Mouse (Mus musculus) midbrain, embryonic 16.5 days (tissue): ENCODE results near the gene Thoc5. TPM values are rescaled to one million over a fixed set of nuclear protein-coding genes. Genes with fewer than 3 reads are reported as not detected.

ENCODE experiments used
- ATAC-seq: fragments of 200-750 bp; cut with Nextera tagmentation; 2 replicates; pipeline ENCODE4 v1.8.0; 2017; ENCODE audit warnings: moderate TSS enrichment
- H3K27ac ChIP-seq: fragments of 300-500 bp; sonication (generic); 2 replicates; pipeline ENCODE4 v1.5.1; 2014; ENCODE audit warnings: mild to moderate bottlenecking, low read length, mixed read lengths
- H3K27me3 ChIP-seq: fragments of 300-500 bp; sonication (generic); 2 replicates; pipeline ENCODE4 v1.6.1; 2014; ENCODE audit warnings: low read depth, low read length, mixed read lengths; ENCODE audit not compliant: control insufficient read depth, insufficient read depth
- H3K36me3 ChIP-seq: fragments of 300-500 bp; sonication (generic); 2 replicates; pipeline ENCODE4 v1.6.1; 2014; ENCODE audit warnings: mild to moderate bottlenecking, low read length, moderate library complexity, mixed read lengths; ENCODE audit not compliant: control insufficient read depth, insufficient read depth
- H3K4me1 ChIP-seq: fragments of 300-500 bp; sonication (generic); 2 replicates; pipeline ENCODE4 v1.6.1; 2014; ENCODE audit warnings: mild to moderate bottlenecking, low read length, mixed read lengths; ENCODE audit not compliant: control insufficient read depth, insufficient read depth
- H3K4me2 ChIP-seq: fragments of 300-500 bp; sonication (generic); 2 replicates; pipeline ENCODE4 v1.6.1; 2014; ENCODE audit warnings: mild to moderate bottlenecking, low read length, mixed read lengths
- H3K4me3 ChIP-seq: fragments of 300-500 bp; sonication (generic); 2 replicates; pipeline ENCODE4 v1.5.1; 2014; ENCODE audit warnings: low read depth, mild to moderate bottlenecking, low read length, moderate library complexity, mixed read lengths
- H3K9ac ChIP-seq: fragments of 300-500 bp; sonication (generic); 2 replicates; pipeline ENCODE4 v1.6.1; 2014; ENCODE audit warnings: low read depth, low read length, mixed read lengths
- H3K9me3 ChIP-seq: fragments of 300-500 bp; sonication (generic); replicated peaks from 2 replicates; pipeline ENCODE4 v1.6.1; 2014; ENCODE audit warnings: mild to moderate bottlenecking, low read length, mixed read lengths; ENCODE audit not compliant: control insufficient read depth, poor library complexity, severe bottlenecking
- WGBS: fragments of 180-500 bp; shearing (Covaris S2); extraction: QIAGEN DNeasy Blood & Tissue Kit; methylation state at CpG from one replicate; pipeline ENCODE4 v1.1.7; 2014; 5-methylcytosine and 5-hydroxymethylcytosine counted together
- polyA plus RNA-seq: library from polyadenylated mRNA; unstranded; fragments of >200 nt; fragmentation: Nextera tagmentation; extraction: Ambion mirVana; gene quantifications from 2 replicates; pipeline ENCODE4 v1.2.1, GENCODE M21; 2015

The Thoc5 gene
- polyA plus RNA-seq, 1 experiment from 2014 or later: 57.9 TPM

DNA sequence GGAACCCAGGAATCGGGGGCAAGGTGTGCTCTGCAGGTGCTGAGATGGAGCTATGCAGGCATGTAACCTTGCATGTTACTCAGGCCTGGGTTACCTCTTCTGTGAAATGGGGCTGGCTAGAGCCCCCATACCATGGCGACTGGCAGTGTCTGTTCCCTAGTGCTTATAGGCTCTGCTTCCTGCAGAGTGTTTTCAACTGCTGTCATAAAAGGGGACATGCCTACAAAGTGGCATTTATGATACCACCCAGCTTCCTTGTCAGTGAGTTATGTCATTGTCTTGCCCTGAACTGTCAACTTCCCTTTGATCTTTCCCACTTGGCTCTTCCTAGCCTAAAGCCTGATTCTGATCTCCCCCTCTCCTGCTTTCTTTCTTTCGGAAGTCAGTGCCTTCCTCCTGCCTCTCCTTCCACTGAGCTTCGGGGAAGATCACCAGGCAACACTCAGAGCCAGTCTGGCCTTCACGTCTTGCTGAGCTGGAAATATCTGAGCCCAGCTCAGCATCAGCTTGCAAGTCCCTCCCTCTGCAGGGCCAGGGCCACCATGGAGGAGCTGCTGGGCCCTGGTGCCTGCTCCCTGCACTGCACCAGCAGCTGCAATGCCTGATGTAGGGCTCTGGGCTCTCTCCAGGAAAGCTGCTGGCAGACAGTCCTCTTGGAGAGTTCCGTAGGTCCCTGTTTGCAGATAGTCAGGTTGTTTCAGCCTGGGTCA, 68.1 kb downstream of the Thoc5 start:
- Histone ChIP-seq H3K4me2 (no peak overlapping the region), H3K9ac (no peak overlapping the region), H3K4me1 (peaks cover 4% of the 10 kb centered on the region), H3K9me3 (no peaks in the 10 kb centered on the region), H3K27ac (no peak overlapping the region), H3K27me3 (no peaks in the 10 kb centered on the region), H3K36me3 (no peaks in the 10 kb centered on the region), H3K4me3 (no peak overlapping the region)
- ATAC-seq: no peak
- 54% methylated on average over 6 of the region's 6 CpGs for WGBS

DNA sequence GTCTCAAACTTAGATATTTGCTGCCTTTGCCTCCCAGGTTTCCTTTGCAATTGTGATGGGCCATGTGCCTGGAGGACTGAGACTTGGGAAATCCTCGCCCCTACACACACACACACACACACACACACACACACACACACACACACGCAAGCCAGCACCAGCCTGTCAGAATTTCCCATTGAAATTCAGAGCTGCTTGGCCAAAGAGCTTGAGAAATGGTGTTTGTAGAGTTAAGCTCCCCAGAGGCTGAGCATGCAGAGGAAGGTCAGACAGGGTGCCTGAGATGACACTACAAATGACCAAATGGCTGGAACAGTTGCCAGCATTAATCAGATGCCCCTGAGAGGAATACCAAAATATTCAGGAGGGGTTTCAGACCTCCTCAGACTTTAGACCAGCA, 71.2 kb downstream of the Thoc5 start:
- peaks cover 4% of the 10 kb centered on the region for H3K4me1 ChIP-seq
- H3K27me3 ChIP-seq: no peaks in the 10 kb centered on the region
- H3K9ac ChIP-seq: no peak overlapping the region
- no peaks in the 10 kb centered on the region for H3K36me3 ChIP-seq
- 45% methylated on average over 2 of the region's 2 CpGs for WGBS
- no peak overlapping the region for H3K4me3 ChIP-seq
- ATAC-seq: no peak
- H3K9me3 ChIP-seq: no peaks in the 10 kb centered on the region
- no peak overlapping the region for H3K4me2 ChIP-seq
- H3K27ac ChIP-seq: no peak overlapping the region

DNA sequence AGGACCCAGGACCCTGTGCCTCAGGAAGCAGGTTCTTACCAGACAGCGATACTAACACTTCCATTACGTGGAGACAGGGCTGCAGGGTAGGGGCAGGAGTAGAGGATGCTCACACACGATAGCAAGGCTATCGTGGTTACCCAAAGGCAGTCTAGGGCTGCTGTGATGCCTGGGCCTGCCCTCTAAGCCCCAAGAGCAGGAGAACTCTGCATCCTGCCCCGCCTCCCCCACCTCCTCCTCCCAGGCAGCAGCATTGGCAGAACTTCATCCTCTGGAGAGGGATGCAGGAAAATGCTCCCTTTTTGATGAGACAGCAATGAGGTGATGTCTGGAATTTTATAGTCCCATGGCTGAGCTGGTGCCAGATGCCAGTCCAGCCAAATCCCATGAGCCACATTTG, 71.8 kb downstream of the Thoc5 start:
- no peak overlapping the region for H3K27ac ChIP-seq
- ATAC-seq: no peak
- 67% methylated on average over 5 of the region's 5 CpGs for WGBS

DNA sequence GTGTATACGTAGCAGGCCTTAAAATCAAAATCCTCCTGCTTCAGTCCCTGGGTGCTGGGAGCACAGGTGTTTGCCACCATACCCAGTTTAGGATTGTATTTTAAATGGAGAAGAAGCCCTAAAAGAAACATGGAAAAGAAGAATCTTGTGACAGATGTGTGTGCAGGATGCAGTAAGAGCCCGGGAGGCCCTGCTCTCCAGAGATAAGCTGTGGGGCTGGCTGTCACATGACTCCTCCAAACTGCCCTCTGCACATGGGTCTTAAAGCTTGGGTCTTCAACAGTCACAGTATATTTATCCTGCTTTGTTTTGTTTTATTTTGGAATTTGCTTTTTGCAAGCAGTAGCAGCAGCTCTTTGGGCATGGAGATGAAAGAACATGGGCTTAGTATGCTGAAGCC, 72.4 kb downstream of the Thoc5 start:
- H3K27me3 ChIP-seq: no peaks in the 10 kb centered on the region
- H3K9me3 ChIP-seq: no peaks in the 10 kb centered on the region
- 40% methylated on average over 2 of the region's 2 CpGs for WGBS
- peaks cover 4% of the 10 kb centered on the region for H3K4me1 ChIP-seq
- H3K27ac ChIP-seq: no peak overlapping the region
- no peak overlapping the region for H3K4me3 ChIP-seq
- no peaks in the 10 kb centered on the region for H3K36me3 ChIP-seq
- 0 out of 2 replicates have a peak overlapping the region, but pooled peaks have one; percentile 31 for H3K9ac ChIP-seq
- H3K4me2 ChIP-seq: no peak overlapping the region
- ATAC-seq: no peak

More for the DNA sequence above, 71.8 kb downstream of the Thoc5 start:
- Histone ChIP-seq H3K4me1 (peaks cover 4% of the 10 kb centered on the region), H3K9me3 (no peaks in the 10 kb centered on the region), H3K4me2 (no peak overlapping the region), H3K4me3 (no peak overlapping the region), H3K36me3 (no peaks in the 10 kb centered on the region), H3K27me3 (no peaks in the 10 kb centered on the region), H3K9ac (no peak overlapping the region)

DNA sequence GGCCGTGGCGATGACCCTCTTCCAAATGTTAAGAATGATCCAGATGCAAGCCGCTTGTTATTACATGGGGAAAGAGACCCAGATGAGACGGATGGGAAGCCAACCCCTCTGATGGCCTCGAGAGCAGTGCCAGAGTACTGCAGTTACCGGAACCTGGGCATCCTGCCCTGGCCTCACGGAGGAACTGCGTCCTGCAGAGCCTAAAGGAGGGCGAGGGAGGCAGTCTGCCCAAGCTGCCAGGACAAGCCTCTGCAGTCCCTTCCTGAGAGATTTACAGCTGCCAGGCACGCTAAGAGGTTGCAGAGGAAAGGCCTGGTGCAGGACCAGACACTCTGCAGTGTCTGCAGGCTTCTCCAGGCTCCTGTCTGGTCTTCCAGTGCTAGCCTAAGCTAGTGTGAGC, 73.3 kb downstream of the Thoc5 start:
- Histone ChIP-seq H3K9ac (no peak overlapping the region), H3K36me3 (no peaks in the 10 kb centered on the region), H3K4me1 (peaks cover 4% of the 10 kb centered on the region), H3K27me3 (no peaks in the 10 kb centered on the region), H3K4me3 (no peak overlapping the region), H3K27ac (no peak overlapping the region), H3K9me3 (no peaks in the 10 kb centered on the region), H3K4me2 (no peak overlapping the region)
- 84% methylated on average over 10 of the region's 10 CpGs for WGBS
- no peak for ATAC-seq

DNA sequence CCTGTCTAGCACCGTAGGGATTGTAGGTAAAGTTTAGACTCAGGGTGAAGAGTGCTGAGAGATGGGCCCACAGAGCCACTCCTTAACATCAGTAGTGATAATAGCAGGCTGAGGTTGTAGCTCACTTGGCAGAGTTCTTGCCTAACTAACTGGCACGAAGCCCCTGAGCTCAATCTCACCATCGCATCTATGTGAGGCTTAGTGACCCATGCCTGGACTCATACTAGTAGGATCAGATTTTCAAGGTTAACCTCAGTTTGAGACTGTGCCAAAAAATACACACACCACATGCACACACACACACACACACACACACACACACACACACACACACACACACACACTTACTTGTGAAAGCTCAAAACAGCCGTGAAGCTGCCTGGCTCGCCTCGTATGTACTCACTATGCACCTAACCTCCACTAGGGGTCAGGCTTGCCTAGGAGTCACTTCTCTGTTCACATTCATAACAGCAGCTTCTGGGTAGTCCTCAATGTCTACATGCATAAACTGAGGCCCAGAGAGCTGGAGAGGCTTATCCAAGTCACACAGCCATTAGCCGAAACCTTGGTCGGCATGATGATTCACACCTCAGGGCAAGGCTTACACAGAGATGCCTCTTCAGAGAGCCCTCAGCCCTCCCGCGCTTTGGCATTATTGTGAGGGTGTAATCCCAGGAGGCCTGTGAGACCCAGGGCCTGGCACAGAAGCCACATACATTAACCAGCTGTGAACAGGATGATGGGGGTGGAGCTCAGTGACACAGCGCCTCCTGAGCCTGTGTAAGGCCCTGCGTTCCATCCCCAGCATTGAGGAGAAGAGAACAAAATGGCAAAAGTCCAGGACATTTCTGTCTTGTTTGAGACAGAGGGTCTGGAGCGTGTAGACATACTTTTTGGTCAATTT, 78.1 kb downstream of the Thoc5 start:
- no peak overlapping the region for H3K9ac ChIP-seq
- H3K9me3 ChIP-seq: no peaks in the 10 kb centered on the region
- H3K27me3 ChIP-seq: no peaks in the 10 kb centered on the region
- no peaks in the 10 kb centered on the region for H3K4me1 ChIP-seq
- no peak overlapping the region for H3K4me3 ChIP-seq
- no peaks in the 10 kb centered on the region for H3K36me3 ChIP-seq
- ATAC-seq: no peak
- no peak overlapping the region for H3K27ac ChIP-seq
- WGBS: 57% methylated on average over 13 of the region's 13 CpGs
- no peak overlapping the region for H3K4me2 ChIP-seq

DNA sequence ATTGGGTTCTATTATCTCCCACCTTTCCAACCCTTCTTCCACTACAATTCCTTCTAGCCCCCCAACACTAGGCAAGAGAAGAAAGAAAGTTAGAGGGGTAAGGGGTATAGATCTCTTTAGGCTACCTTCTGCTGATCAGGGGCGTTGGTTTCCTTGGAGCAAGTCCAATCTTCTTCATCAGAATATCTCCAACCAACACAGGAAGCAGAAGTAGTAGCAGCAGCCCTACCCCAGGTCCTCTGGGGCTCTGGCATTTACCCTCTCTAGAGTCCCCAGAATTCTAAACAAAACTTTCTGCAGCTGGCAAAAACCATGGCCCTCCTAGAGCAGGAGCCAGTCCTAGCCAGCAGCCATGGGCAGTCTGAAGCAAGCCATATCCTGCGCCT, 78.7 kb downstream of the Thoc5 start:
- no peak overlapping the region for H3K9ac ChIP-seq
- H3K4me3 ChIP-seq: no peak overlapping the region
- no peaks in the 10 kb centered on the region for H3K9me3 ChIP-seq
- no peak overlapping the region for H3K27ac ChIP-seq
- no peaks in the 10 kb centered on the region for H3K36me3 ChIP-seq
- no peak overlapping the region for H3K4me2 ChIP-seq
- WGBS: 94% methylated on average over 2 of the region's 2 CpGs
- H3K4me1 ChIP-seq: no peaks in the 10 kb centered on the region
- H3K27me3 ChIP-seq: no peaks in the 10 kb centered on the region
- no peak for ATAC-seq

DNA sequence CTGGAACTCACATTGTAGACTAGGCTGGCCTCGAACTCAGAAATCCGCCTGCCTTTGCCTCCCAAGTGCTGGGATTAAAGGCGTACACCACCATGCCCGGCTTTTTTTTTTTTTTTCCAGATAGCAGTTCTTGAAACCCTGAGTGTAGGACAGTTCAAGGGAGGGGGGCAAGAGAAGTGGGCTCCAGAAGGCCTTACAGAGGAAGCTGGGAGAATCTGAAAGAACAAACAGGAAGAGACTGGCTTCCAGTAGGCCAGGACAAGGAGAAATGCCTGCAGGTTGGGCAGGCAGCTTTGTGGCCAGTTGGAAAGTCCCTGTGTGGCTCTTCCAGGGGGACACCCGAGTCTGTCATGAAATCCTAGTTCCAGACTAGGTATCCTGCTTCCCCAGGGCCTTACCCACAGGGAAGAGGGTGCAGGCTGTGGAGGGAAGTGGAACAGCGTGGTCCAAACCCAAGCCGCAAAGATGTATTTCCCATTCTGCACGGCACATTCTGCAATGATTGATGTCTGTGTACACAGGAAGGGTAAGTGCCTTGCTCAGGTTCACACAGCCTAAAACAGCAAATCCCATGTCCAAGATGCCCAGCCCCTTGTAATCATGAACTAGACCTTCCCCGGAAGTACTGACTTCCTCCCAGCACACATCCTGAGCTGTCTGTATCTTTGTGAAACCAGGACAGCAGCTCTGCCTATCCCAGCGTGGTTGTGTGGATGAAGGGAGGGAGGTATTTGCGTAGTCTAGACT, 79.4 kb downstream of the Thoc5 start:
- Histone ChIP-seq H3K36me3 (no peaks in the 10 kb centered on the region), H3K4me3 (no peak overlapping the region), H3K4me1 (no peaks in the 10 kb centered on the region), H3K9ac (no peak overlapping the region), H3K4me2 (no peak overlapping the region), H3K27ac (no peak overlapping the region), H3K9me3 (no peaks in the 10 kb centered on the region), H3K27me3 (no peaks in the 10 kb centered on the region)
- no peak for ATAC-seq
- 83% methylated on average over 11 of the region's 11 CpGs for WGBS
